Mouse (Mus musculus) megakaryocyte, embryonic 14.5 days (primary cell): ENCODE results near the gene Med16.

Source experiments
- FLI1 ChIP-seq: IDR thresholded peaks from 2 replicates; pipeline ENCODE4 v1.6.1; 2012; ENCODE audit warnings: low read length, inconsistent platforms, mixed read lengths
- GATA1 ChIP-seq: IDR thresholded peaks from 3 replicates; pipeline ENCODE4 v1.6.1; 2012; ENCODE audit warnings: mixed read lengths, low read length, inconsistent platforms, borderline replicate concordance

DNA sequence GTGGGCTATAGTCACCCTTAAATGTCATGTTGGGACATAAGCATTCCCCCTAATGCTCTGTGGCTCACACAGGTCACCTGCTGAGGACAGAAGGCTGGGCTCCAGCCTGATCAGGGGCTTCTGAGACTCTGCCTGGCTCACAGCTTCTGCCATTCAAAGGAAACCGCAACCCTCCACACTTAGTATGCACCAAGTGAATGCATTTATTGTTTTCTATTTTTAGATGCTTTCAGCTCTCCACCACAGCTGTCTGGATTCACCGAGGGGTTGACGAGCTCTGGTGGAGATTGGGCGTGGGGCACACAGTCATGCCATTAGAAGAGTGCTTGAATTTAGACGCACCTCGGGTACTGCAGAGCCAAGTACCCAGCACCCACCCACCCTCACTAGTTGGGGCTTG lies 35.4 kb downstream of the Med16 start:
- TF ChIP-seq GATA1 (no peak), FLI1 (no peak)
